Mouse (Mus musculus) embryonic fibroblast, embryonic 13.5 days (primary cell): ENCODE results near the gene Atp1a3.

Source experiments
- CTCF ChIP-seq: IDR thresholded peaks from 2 replicates; pipeline ENCODE4 v1.5.1; 2011; ENCODE audit warnings: mild to moderate bottlenecking, control low read depth, low read length, moderate library complexity, borderline replicate concordance; ENCODE audit not compliant: insufficient read depth
- POLR2A ChIP-seq: IDR thresholded peaks from 2 replicates; pipeline ENCODE4 v1.6.1; 2011; ENCODE audit warnings: low read depth, mild to moderate bottlenecking, control low read depth, low read length, moderate library complexity

GRCm38 (mm10) chr7:24931651-24932050 lies 74.1 kb downstream of the Atp1a3 start:
- TF ChIP-seq CTCF (no peak), POLR2A (no peak)
